Mouse (Mus musculus) ovary, postnatal 36 days (tissue): ENCODE data around the gene Cox10.
A peak's percentile ranks its signal among the peaks of the same experiment; 100 is the strongest.

Experiments
- DNase-seq: peaks from one replicate; pipeline ENCODE4 v3.0.0; 2022; ENCODE audit warnings: low spot score, mixed read lengths

Cox10 gene

GRCm38 (mm10) chr11:63957207-63957606 is 122.1 kb downstream of the Cox10 start:
- no peak for DNase-seq

GRCm38 (mm10) chr11:63956748-63957147 is 122.5 kb downstream of the Cox10 start:
- no peak for DNase-seq

- no peak for DNase-seq
Measured at GRCm38 (mm10) chr11:63953887-63954286, 125.4 kb downstream of the Cox10 start.

GRCm38 (mm10) chr11:63952743-63953191 is 126.5 kb downstream of the Cox10 start:
- no peak for DNase-seq

- peak; percentile 41 for DNase-seq
Measured at GRCm38 (mm10) chr11:63951831-63952631, 127.2 kb downstream of the Cox10 start.

GRCm38 (mm10) chr11:63948371-63948770 is 130.9 kb downstream of the Cox10 start:
- no peak for DNase-seq

- no peak for DNase-seq
Measured at GRCm38 (mm10) chr11:63947024-63947423, 132.2 kb downstream of the Cox10 start.

- DNase-seq, result no peak
Measured at GRCm38 (mm10) chr11:63943947-63944346, 135.3 kb downstream of the Cox10 start.

GRCm38 (mm10) chr11:63943268-63943890 is 135.9 kb downstream of the Cox10 start:
- DNase-seq, result no peak

- DNase-seq, result no peak
Measured at GRCm38 (mm10) chr11:63942177-63942576, 137.1 kb downstream of the Cox10 start.

GRCm38 (mm10) chr11:63936641-63937040 is 142.6 kb downstream of the Cox10 start:
- no peak for DNase-seq

GRCm38 (mm10) chr11:63926901-63927300 is 152.4 kb downstream of the Cox10 start:
- no peak for DNase-seq

GRCm38 (mm10) chr11:63925161-63925582 is 154.1 kb downstream of the Cox10 start:
- DNase-seq, result peak; percentile 83

GRCm38 (mm10) chr11:63924286-63924930 is 154.9 kb downstream of the Cox10 start:
- peak; percentile 32 for DNase-seq

- no peak for DNase-seq
Measured at GRCm38 (mm10) chr11:63923386-63923785, 155.9 kb downstream of the Cox10 start.

- DNase-seq, result peak; percentile 92
Measured at GRCm38 (mm10) chr11:63922091-63922621, 157.1 kb downstream of the Cox10 start, which contains the start of gene Hs3st3b1. Gene Hs3st3b1, minus strand, starts transcription at chr11:63922290.

GRCm38 (mm10) chr11:63921044-63921951 is 158.0 kb downstream of the Cox10 start:
- peak; percentile 33 for DNase-seq

- peak; percentile 79 for DNase-seq
Measured at GRCm38 (mm10) chr11:63920531-63920930, 158.7 kb downstream of the Cox10 start.

GRCm38 (mm10) chr11:63919211-63920098 is 159.8 kb downstream of the Cox10 start:
- DNase-seq, result no peak
